Mouse (Mus musculus): ENCODE measurements around the gene Sept10.

Gene Sept10

DNA sequence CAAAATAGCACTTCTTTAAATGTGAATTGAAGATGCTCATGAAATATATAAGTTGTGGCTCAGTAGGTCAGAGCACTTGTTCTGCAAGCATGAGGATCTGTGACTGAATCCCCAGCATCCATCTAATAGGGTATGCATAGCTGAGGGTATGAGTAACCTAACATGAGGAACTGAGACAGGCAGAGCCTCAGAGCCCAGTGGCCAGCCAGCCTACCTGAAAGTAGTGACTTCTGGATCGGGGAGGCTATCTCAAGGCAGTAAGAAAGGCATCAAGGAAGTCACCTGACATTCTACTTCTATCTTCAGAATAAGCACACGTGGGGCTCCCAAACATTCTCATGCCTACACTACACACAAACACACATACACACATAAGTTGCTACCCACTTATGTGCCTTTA is 3.5 kb upstream of the Sept10 start:
- no peak for DNase-seq (ENCODE audit: low read depth, low spot score)

DNA sequence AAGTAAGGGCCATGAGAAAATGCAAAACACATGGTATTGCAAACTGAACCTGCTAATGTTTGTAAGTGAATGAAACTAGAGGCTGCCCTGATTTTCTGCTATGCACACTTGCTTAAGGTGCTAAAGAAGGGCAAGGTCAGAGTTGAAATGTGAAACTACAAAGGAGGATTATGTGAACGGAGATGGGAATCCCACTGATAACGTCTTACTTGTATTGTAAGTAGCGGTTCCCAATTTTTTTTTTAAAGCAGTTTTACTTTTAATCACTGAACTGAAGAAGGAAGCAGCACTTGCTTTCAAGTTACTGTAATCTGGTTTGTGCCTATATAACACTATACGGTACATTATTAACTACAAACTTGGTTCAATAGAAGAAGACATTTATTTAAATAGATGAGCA is 2.2 kb upstream of the Sept10 start:
- no peak for DNase-seq (ENCODE audit: low read depth, low spot score)

DNA sequence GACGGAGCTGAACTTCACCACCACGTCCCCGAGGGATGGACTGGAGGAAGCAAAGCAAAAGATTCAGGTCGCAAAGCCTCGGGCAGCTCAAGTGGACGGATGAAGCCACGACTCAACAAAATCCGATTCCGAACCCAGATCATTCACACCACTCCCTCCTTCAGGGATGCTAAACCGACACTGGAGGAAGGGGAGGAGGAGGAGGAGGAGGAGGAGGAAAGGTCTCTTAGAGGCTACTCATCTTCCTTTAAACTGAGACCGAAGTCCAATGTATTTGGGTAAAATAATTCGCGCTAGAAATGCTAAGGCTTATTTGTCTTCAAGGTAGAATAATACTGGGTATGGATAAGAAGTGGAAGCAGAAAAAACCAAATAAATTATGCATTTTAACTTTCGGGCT is 1.7 kb upstream of the Sept10 start:
- no peak for DNase-seq (ENCODE audit: low read depth, low spot score)

DNA sequence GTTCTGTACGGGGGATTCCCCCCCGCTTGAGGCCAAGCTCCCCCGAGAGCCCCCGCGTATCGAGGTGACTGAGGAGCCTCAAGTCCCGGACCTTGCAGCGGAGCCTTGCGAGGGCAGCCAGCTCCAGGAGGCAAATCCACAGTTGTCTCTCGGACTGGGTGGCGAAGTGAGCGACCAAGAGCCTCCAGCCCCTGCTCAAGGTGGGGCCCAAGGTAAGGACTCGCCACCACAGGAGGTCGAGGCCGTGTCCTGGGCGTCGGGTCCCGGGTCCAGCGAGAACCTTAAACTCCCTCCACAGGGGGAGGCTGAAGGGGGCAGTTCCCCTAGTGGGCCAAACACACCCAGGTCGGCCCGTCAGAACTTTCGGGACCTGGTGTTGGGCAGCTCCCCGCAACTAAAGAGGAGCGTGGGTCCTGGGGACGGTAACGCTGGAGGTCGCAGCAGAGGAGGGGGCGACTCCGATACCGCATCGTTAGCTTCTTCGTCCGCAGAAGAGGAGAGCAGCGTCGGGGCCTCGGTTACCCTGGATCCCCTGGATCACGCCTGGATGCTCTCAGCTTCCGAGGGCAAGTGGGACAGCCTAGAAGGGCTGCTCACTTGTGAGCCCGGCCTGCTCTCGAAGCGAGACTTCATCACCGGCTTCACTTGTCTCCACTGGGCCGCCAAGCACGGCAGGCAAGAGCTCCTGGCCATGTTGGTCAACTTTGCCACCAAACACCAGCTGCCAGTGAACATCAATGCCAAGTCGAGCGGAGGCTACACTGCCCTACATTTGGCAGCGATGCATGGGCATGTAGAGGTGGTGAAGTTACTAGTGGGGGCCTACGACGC is 839 bp upstream of the Sept10 start:
- DNase-seq (ENCODE audit: low read depth, low spot score), result peak; percentile 48

DNA sequence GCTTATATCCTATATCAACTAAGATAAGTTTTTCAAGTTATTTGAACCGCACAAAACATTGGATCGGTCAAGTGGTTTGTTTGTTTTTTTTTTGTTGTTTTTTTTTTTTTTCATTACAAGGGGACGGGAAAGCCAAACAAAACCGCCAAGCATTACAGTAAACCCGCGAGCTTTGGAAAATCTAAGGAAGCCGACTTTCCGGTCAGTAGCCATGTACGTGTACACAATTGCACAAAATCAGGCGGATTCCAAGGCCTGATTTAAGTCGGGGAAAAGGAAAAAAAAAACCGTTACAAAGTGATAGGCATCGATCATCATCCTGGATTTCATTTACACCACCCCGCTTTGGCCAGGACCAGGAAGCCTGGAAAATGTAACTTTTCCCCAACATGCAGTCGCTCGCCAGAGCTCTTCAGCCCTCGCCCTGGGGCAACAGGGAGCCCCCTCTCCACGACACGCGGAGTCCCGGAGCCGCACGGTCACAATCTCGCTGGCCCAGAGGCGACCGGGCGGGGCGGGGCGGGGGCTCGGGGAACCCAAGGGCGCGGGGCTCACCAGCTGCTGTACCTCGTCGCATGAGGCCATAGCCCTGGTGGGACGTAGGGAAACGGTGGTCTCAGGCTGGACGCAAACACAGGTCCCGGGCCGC is 699 bp downstream of the Sept10 start:
- no peak for DNase-seq (ENCODE audit: low read depth, low spot score)

DNA sequence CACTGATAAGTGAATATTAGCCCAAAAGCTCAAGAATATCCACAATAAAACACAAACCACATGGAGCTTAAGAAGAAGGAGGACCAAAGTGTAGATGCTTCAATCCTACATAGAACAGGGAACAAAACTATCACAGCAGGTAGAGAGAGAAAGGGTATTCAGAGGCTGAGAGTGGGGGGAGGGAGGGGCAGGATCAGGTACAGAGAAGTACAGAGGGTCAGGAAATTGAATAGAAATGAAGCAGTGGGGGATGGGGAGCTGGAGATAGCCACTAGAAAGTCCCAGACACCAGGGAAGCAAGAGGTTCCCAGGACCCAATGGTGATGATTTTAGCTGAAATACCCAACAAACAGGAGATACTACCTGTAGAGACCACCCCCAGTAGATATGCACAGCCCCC is 21.6 kb downstream of the Sept10 start:
- no peak for DNase-seq (ENCODE audit: low read depth, low spot score)

DNA sequence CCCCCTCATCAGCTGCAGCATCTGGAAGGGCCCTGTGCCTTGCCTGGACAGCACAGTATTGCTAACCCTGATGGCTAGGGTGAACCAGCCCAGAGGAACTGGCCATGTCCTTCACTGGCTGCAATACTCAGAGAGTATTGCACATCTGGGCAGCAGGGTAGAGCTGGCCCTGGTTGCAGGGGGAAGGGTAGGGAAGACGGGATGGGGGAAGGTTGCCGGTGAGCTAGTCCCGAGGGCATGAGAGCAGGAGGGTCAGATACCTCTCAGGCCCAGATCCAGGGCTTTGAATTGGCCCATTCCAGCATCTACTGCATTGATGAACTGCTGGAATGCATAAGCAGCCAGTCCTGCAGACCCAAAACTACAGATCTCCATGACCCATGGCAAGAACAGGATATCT is 24.9 kb downstream of the Sept10 start:
- DNase-seq (ENCODE audit: low read depth, low spot score), result no peak

DNA sequence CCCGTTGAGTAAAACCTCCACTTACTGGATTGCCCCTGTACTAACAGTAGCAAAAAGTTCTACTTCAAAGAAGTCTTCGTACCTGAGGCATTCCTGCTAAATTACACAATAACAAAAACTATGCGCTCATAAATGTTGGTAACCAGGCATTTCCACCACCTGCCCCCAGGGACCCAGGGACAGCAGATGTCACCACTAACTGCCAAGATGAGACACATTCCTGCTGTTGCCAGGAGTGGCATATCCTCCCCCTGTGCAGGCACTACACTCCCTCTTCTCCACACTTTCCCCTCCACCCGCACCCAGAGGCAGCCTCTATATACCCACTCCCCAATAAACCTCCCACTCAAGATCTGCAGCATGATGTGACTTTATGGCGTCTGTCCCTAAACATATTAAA is 26.8 kb downstream of the Sept10 start:
- no peak for DNase-seq (ENCODE audit: low read depth, low spot score)

DNA sequence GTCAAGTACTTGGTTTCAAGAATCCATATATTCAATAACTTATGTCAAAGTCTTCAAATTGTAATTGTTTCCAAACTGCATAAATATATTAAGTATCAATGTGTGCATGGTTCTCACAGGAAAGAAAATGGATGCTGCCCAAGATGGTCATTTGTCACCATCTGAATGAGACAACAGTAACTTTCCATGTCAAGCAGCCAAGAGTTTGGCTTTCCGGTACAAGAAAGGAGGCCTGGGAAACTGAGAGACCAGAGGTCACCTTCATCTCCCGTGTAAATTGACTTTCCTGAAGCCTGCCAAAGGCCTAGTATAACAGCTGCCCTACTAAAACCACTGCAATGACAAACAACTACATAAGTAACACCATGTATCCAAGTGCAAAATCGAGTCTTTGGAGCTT is 39.3 kb downstream of the Sept10 start:
- no peak for DNase-seq (ENCODE audit: low read depth, low spot score)

DNA sequence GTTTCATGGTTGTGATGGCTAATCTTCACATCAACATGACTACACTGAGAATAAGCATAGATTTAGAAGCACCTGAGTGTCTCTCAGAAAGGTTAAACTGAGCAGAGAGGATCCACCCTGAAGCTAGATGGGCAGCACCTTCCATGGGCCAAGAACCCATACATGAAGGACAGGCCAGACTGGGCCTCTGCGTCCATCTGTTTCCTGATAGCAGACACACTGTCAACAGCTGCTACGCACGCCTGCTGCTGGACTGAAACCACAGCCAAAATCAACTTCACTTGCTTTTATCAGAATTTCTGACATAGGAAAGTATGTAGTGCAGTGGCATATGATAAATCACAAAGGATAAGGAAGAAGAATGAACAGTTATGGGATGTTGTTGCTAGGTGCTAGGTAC is 42.0 kb downstream of the Sept10 start:
- no peak for DNase-seq (ENCODE audit: low read depth, low spot score)

DNA sequence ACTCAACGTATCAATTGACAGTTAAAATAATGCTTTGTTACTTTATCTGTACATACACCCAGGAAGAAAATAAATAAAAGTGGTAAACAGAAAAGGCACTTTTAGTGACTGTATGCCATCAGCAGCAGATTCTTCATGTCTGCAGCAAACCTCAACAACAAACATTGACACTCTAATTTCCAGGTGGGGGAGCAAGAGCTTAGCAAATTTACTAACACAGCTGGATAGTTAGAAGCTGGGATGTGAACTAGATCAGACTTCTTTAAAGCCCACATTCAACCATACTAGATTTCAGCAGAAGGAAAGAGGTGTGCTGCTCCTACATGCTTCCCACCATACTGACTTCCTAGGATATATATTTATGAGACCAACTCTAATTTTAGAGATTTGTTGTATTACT is 49.1 kb downstream of the Sept10 start:
- no peak for DNase-seq (ENCODE audit: low read depth, low spot score)

DNA sequence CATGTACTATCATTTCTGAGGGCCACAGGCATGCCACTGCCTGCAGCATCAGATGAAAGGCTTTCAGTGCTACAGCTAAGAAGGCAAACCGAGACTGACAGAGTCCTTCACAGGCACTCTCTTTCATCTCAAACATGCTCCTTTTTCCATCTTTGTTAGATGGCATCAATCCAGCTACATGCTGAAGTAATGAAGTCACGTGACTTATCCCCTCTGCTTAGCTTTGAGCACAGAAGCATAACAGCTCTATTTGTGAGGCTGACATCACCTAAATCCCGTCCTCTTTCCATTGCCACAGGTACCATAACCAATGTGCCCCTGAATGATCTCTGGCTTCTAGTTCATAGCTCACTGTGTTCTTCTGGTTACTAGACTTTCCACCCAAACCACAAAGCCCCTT is 50.6 kb downstream of the Sept10 start:
- no peak for DNase-seq (ENCODE audit: low read depth, low spot score)

DNA sequence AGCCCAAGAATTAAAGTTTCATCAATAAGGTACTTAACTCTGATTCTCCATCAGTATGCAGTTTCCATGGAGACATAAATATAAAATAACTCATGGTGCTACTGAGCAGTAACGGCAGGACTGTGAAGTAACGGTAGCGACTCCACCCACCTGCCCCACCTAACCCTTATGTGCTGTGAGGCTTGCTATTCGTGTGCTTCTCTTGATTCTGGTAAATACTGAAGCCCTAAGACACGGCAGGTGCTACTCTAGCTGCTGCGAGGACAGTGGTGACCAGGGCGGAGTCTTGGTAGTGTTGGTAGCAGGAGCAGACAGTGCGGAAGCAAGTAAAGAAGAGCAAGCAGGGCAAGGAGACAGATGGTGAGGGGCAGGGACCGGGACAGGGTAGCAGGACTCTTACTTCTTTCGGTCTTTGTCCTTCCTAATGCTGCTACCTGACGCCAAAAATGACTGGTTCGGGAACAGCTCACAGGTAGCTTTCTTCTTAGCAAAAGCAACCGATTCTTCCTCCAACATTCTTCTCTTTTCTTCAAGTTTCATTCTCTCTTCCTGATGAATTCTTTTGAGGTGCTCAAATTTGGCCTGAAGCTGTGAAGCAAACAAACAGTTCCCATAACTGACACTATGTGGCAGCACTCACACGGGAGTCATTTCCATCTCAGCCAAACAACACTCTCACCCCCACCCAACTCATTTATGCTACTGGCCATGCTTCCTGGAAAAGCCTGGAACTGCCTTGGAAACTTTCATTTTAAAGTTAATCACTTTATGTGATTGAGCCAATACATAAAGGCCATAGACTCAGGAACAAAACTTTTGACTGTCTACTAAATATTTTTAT is 55.3 kb downstream of the Sept10 start:
- peak; percentile 47 for DNase-seq (ENCODE audit: low read depth, low spot score)

DNA sequence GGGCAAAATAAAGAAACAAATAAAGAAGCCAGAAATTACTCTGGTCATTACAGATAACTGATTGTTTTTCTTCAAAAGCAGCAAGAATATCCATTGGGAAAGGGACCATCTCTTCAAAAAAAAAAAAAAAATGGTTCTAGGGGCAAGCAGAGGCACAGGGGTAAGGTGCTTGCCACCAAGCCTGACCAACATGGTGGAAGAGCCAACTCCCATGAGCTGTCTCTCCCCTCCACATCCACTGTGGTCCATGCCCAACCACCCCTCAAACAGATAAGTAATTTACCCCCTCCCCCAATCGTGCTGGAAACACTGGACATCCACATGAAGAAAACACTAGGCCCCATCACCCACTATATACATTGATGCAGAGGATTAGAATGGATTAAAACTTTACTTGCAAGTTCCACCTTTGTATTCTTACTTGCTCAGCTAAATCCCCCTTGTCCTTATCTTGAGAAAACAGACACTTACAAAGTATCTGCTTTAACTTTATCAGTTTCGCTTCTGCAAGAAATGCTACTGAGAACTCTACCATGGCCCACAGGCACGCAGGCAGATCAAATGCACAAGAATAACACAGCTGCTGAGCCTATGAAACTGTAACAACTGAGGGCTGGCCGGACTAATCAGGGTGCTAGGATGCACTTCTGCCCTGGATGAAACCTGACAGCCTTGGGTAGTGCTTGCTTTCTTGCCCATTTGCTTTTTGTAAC is 59.3 kb downstream of the Sept10 start:
- DNase-seq (ENCODE audit: low read depth, low spot score), result no peak

DNA sequence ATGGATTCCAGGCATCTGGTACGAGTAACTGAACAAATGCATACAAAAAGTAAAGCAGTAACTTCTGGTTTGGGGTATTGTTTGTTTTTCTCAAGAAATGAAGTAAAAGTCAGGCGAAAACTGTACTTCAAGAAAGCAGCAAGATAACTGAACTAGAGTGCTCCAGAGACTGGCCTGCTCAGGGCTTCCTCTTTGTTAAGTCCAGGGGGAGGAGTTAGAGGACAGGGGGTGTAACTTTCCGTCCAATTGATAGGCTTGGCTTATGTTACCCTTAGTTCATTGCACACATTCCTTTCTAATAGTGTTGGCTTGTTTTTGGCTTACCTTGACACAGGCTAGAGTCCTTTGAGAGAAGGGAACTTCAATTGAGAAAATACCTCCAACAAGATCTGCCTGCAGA is 63.0 kb downstream of the Sept10 start:
- no peak for DNase-seq (ENCODE audit: low read depth, low spot score)

DNA sequence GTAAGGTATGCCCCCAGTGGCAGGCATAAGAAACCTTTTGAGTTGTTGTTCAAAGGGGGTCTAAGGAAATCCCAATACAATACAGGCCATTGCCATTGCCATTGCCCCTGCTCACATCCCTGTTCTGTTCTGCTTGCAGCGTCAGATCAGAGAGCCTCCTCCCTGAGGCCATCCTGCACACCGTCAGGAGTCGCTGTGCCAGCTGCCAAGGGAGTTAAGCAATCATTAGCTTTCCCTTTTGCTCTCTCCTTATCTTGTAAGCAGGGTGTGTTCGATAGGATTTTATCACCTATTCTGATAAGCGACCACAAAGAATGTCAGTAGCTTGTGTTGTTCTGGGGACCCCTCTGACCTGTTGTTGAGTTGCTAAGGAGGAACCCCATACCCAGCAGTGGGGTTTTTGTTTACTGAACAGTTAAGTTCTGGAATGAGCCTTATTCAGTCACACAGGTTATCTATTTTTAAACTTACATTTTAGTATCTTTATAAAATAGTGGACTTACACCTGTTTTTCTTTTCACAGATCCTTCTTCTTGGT is 69.0 kb downstream of the Sept10 start:
- DNase-seq (ENCODE audit: low read depth, low spot score), result no peak

DNA sequence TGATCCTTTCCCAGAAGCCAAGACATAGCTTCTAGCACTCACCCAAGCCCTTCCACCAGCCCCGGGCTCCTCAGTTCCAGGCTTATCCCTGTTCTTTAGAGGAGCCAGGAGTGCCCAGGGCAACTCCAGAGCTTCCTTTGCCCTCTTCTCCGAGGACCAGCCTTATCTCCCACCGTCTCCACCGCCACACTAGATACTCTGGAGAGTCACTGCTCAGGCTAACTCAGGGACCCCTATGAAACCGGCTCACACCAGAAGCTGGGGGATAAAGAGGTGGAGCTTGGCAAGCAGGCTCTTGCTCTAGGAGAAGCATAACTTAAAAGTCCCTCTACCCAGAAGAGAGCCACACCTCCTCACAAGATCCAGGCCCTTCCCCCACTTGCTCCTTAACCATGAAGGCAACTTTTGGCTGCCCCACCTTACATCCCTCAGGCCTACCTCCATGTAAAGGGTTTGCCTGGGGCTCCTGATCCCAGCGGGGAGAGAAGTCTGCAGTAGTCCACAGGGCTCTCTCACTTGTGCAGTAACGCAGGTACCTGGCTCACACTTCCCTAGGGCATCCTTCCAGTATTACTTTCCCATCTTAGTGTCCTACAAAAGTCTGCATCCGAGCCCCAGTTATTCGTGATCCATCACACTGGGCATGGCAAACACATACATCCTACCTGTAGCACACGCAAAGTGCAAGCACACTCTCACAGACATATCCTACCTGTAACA is 70.5 kb downstream of the Sept10 start:
- no peak for DNase-seq (ENCODE audit: low read depth, low spot score)

DNA sequence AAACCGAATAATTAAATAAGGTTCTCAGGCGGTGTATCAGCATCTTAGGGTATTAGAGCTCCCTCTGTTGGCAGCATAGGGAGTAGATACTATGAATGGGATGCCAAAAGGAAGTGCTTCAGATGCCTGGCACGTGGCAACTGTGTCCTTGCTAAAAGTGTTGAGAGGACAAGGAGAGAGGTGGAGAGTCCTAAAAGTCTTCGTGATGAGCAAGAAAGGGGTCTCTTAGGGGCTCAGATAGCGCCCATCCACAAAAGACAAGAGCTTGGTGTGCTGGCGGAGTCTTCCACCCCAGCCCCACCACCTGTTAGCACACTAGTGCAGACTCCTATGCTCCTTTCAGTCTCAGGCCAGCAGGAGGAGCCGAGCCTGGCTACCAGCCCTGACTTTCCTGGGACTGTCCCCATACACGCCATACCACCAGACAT is 71.7 kb downstream of the Sept10 start:
- peak; percentile 56 for DNase-seq (ENCODE audit: low read depth, low spot score)

DNA sequence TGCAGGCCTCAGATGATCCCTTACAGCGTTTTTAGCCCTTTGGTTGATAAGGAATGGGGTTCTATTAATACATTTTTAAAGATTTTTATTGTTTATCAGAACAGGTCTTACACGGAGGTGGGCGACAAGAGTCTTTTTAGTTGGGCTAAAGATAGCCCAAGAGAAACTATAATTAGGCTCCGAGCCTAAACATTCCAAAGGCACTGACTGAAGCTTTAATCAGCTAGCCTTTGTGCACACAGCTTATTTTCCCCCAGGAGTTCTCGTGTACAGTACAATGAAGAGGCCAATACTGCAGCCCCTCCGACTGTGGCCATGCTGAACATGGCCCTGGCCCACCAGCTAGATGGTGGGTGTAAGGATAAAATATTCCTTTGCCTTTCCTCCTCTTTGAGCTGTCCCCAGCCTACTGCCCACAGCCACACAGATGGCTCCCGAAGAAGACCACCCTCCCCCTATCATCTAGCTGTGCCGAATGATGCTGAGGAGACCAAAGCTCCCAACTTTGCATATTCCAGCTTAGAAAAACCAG is 88.1 kb downstream of the Sept10 start:
- DNase-seq (ENCODE audit: low read depth, low spot score), result no peak

DNA sequence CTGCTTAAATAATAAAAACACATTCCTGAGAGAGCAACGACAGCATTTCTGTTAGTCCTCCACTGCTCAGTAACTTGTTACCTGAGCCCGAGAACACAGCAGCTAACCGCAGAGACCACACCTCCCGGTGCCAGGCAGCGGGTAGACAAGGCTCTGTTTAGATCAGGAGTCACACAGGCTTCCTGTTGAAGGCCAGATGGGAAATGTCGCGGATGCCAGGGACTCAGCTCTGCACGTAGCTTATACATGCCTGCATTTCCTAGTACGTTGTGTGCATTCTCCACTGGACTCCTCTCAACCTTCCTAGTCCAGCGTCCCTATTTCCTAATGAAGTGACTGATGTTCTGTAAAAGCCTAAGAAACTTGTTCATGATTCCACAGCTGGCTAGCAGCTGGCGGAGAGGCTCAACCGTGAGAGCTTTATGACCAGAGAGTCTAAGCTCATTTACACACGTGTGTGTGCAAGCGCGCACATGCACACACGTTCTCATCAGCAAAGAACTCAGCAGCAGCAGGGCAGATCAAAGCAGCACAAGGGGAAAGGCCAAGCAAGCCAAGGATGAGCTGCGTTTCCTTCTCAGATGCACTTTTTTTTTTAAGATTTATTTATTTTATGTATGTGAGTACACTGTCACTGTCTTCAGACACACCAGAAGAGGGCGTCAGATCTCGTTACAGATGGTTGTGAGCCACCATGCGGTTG is 89.6 kb downstream of the Sept10 start:
- DNase-seq (ENCODE audit: low read depth, low spot score), result peak; percentile 3
